Mouse (Mus musculus): ENCODE data around the gene Padi6.

- no peak for TF ChIP-seq EP300 (IDR thresholded peaks at IDR 0.05; ENCODE audit: low read depth)
- no peak for TF ChIP-seq CTCF (IDR thresholded peaks at IDR 0.05; ENCODE audit: low read depth)
Observed at GRCm38 (mm10) chr4:140680731-140681397, 61.6 kb downstream of the Padi6 start.

All from heart, postnatal 0 days (tissue).